Mouse (Mus musculus) R1 (cell line): ENCODE measurements around the gene Olfr1512.
"Not testable (repeated sequence)": the region's sequence is repeated elsewhere in the genome, so short reads cannot be mapped to it uniquely, and the experiment has no call there.

ENCODE experiments used
- DNase-seq: peaks from one replicate; pipeline ENCODE4 v3.0.0-alpha.2; 2018; ENCODE audit warnings: low read depth, low spot score

The Olfr1512 gene

DNA sequence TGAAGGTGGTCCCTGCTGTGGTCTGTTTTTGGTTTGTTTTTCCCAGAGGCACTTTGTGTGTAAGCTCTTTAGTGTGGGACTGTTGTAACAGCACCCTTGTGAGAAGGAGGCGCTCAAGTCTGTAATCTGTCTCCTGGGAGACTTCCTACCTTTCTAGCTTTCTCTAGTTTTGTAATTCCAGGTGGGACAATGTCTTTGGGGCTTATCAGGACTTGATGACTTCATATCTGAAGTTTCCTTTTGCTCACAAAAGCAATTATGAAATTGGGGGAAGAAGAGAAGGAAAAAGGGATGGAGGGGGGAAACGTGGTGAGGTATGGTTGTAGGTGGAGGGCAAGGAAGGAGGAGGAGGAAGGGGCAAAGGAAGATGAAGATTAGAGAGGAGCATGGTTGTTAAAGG is at the start of gene Olfr1512:
Gene Olfr1512 (minus strand): TSS at position 101 of the 400 bp plus-strand sequence.
- DNase-seq: no peak

DNA sequence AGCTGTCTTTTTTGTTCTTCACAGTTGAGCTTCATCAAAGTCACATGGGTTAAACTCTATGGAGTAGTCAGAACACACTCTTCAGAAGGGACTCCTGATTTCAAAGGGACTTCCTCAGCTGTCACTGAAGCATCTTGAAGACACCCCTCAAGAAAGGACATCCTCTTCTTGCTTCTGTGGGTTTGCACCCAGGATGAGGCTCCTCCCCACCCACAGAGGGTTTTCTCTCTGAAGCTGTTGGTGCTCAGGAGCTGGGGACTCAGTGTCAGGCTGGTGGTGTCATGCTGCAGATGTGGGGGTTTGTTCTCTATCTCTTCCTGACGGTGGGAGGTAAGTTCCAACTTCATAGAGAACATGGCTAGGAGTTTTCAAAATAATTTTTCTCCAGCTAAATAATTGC is 48.7 kb upstream of the Olfr1512 start:
- no peak for DNase-seq

- no peak for DNase-seq
Measured at GRCm38 (mm10) chr14:52414273-52414672, 35.3 kb upstream of the Olfr1512 start, which contains the start of gene Olfr1510. Olfr1510 (minus strand) TSS chr14:52414373.

- not testable (repeated sequence) for DNase-seq
Measured at GRCm38 (mm10) chr14:52410142-52410919, 31.4 kb upstream of the Olfr1512 start.

GRCm38 (mm10) chr14:52397279-52397678 is 18.3 kb upstream of the Olfr1512 start, which contains the start of gene Olfr1511:
Olfr1511 (minus strand) TSS chr14:52397379.
- no peak for DNase-seq

- not testable (repeated sequence) for DNase-seq
Measured at GRCm38 (mm10) chr14:52390084-52390848, 11.3 kb upstream of the Olfr1512 start.

DNA sequence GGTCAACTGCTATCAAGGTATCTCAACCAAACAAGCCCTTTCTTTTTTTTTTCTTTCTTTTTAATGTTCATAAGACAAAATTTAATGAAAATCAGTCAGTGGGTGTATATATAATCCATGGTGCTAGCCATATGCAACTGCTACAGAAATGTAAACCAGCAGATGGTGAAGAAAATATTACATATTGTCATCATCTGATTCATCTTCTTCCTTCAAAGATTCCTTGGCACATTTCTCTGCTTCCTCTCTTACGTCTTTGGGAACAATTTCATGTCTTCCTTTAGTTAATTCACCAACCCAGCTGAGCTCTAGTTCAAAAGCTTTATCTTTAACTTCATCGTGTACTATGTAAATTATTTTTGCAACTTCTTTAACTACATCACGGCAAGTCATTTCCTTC is 10.2 kb downstream of the Olfr1512 start:
- DNase-seq: no peak

GRCm38 (mm10) chr14:52356308-52356707 is 22.7 kb downstream of the Olfr1512 start, which contains the start of gene Olfr1513:
Olfr1513 (minus strand) TSS chr14:52356408.
- DNase-seq: no peak

DNA sequence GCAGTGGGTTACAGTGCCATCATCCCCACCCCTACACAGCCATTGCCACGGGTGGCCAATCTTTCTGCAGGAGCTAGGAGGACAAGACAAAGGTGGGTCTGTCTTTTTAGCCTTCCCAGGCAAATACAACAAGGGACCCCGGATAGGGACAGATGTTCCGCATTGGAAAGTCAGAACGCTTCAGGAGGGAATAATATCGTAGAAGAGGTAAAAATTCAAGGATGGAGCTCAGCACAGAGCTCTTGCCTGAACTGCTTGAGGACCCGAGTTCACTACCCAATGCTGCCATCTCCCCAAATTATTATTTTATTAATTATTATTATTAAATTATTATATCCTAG is 39.5 kb downstream of the Olfr1512 start:
- no peak for DNase-seq

- peak; percentile 82 for DNase-seq
Measured at GRCm38 (mm10) chr14:52338751-52339511, 40.0 kb downstream of the Olfr1512 start.

DNA sequence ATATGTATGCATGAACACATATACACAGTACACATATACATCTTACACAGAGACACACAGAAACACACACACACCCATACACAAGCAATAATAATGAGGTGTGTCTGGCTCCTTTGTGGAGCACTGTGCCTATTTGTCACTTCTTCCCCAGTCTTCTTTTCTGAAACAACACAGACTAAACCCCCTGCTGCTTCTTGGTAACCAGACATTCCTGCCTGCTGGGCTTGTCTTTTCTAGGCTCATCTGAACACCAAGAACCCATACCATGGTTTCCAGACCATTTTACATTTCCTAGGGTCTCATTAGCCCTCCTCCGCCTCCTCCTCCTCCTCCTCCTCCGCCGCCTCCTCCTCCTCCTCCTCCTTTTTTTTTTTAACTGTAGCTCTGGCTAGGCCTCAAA is 46.8 kb downstream of the Olfr1512 start:
- peak; percentile 84 for DNase-seq

DNA sequence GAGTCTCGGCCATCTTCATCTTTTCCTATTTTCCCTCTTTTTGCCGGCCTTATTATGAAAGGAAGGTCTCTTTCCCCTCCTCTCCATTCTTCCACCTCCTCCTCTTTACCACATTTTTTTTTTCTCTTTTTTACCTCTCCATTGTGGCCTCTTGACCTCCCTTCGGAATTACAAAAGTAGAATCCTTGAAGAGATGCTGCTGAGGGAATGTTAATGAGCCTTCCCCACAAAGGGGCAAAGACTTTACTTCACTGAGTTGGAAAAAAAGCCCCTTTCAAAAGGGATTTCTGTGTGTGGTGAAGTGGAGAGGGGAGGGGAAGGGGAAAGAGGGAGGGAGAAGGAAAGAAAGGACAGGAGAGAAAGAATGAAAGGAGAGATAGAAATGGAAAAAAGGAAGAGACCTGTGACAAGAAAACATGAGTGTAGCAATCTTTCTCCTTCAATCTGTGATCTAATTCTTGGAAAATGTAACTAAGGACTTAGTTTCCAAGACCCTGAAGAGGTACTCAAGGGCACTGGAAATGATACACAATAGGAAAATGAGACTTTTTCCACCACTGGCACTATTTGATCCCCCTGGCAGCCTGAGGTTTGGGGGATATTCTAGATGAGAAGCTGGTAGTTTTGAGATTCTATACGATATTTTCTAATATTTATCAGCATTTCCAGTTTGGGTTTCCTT is 47.8 kb downstream of the Olfr1512 start:
- peak; percentile 57 for DNase-seq

GRCm38 (mm10) chr14:52327910-52328812 is 50.8 kb downstream of the Olfr1512 start, which contains the start of gene Sall2:
Sall2 (minus strand) TSS chr14:52328762.
- DNase-seq: peak; percentile 54

- DNase-seq: peak; percentile 74
Measured at GRCm38 (mm10) chr14:52327375-52327901, 51.5 kb downstream of the Olfr1512 start.

DNA sequence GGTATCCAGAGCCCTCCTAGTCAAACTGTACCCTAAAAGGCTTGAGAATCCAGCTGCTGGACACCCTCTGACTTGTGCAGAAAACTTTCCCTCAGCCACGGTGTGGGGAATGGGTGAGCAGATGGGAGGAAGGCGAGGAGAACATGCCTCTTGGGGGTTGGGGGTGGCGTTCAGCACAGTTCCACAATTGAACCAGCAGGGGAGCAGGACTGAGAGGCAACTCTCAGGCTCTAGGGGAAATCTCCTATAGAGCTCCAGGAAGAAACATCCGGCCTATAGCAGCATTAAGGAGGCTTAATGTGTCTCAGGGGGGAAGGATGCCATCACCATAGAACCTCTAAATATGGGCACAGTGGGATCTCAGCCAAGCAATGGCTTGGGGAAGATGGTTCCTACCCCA is 53.1 kb downstream of the Olfr1512 start:
- peak; percentile 83 for DNase-seq
